Mouse (Mus musculus): ENCODE measurements around the gene Rrn3. TPM values are rescaled to one million over a fixed set of nuclear protein-coding genes. Genes with fewer than 3 reads are reported as not detected.
"Not testable (repeated sequence)": the region's sequence is repeated elsewhere in the genome, so short reads cannot be mapped to it uniquely, and the experiment has no call there.

The Rrn3 gene
- polyA plus RNA-seq, 1 experiment from 2014 or later, result 57.7 TPM

DNA sequence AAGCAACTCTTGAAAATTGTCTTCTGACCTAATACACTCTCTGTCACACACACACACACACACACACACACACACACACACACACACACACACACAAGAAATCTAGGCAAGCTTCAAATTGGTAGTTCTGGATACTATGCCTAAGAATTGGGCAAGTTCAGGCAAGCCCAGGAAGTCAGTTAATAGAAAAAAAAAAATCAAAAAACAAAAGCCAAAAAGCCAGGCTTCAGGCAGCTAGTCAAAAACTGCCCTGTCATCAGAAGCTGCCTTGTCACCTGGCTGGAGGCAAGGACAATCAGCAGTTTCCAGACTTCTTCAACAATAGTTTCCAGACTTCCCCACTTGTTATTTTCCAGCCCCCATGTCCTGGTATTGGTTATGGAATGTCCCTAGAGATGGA lies 14.1 kb upstream of the Rrn3 start:
- H3K9me3 ChIP-seq (ENCODE audit: control insufficient read depth, low read depth, low read length), result no peaks in the 10 kb centered on the region
- H3K36me3 ChIP-seq (ENCODE audit: control insufficient read depth, insufficient read depth, low read length), result no peaks in the 10 kb centered on the region
- no peak overlapping the region for H3K27ac ChIP-seq (ENCODE audit: low read length)
- no peak for ATAC-seq (ENCODE audit: insufficient number of reproducible peaks, insufficient read depth, low FRiP score, low read depth)
- no peak overlapping the region for H3K4me3 ChIP-seq (ENCODE audit: low read depth, low read length)
- no peak overlapping the region for H3K4me2 ChIP-seq (replicated peaks; ENCODE audit: low read depth, low read length)
- H3K27me3 ChIP-seq (ENCODE audit: control insufficient read depth, insufficient read depth, low read length), result no peaks in the 10 kb centered on the region
- H3K9ac ChIP-seq (replicated peaks; ENCODE audit: low read depth, low read length), result no peak overlapping the region
- no peaks in the 10 kb centered on the region for H3K4me1 ChIP-seq (ENCODE audit: control insufficient read depth, insufficient read depth, low read length)

DNA sequence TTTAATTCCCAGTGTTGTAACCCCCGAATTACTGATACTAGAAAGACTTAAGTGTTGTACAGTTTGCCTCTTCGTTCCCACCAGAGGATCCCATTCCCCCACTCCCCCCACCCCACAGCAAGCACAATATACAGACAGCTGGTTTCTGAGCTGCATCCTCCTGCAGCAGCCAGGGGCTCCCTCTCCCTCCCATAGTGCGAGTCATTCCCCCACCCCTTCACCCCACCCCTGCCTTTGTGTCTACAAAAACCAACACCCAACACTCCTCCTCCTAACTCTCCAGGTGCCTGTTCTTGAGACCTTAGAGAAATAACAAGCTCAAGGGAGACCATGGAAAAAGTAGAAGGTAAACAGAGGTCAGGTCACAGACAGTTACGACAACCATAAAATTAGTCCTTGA lies 8.9 kb upstream of the Rrn3 start:
- H3K27ac ChIP-seq (ENCODE audit: low read length); H3K36me3 ChIP-seq (ENCODE audit: control insufficient read depth, insufficient read depth, low read length); H3K4me3 ChIP-seq (ENCODE audit: low read depth, low read length); H3K4me2 ChIP-seq (replicated peaks; ENCODE audit: low read depth, low read length); H3K9me3 ChIP-seq (ENCODE audit: control insufficient read depth, low read depth, low read length); ATAC-seq (ENCODE audit: insufficient number of reproducible peaks, insufficient read depth, low FRiP score, low read depth); H3K4me1 ChIP-seq (ENCODE audit: control insufficient read depth, insufficient read depth, low read length); H3K9ac ChIP-seq (replicated peaks; ENCODE audit: low read depth, low read length); H3K27me3 ChIP-seq (ENCODE audit: control insufficient read depth, insufficient read depth, low read length): not testable (repeated sequence)
- 61% methylated on average over 4 of the region's 4 CpGs for WGBS

GRCm38 (mm10) chr16:13772051-13772450 lies 8.5 kb upstream of the Rrn3 start:
- not testable (repeated sequence) for H3K9ac ChIP-seq (replicated peaks; ENCODE audit: low read depth, low read length); H3K4me2 ChIP-seq (replicated peaks; ENCODE audit: low read depth, low read length); H3K4me3 ChIP-seq (ENCODE audit: low read depth, low read length); H3K36me3 ChIP-seq (ENCODE audit: control insufficient read depth, insufficient read depth, low read length); H3K27ac ChIP-seq (ENCODE audit: low read length); H3K27me3 ChIP-seq (ENCODE audit: control insufficient read depth, insufficient read depth, low read length); H3K4me1 ChIP-seq (ENCODE audit: control insufficient read depth, insufficient read depth, low read length); H3K9me3 ChIP-seq (ENCODE audit: control insufficient read depth, low read depth, low read length); ATAC-seq (ENCODE audit: insufficient number of reproducible peaks, insufficient read depth, low FRiP score, low read depth)
- 85% methylated on average over 5 of the region's 5 CpGs for WGBS

- not testable (repeated sequence) for H3K9me3 ChIP-seq (ENCODE audit: control insufficient read depth, low read depth, low read length); H3K27ac ChIP-seq (ENCODE audit: low read length); H3K36me3 ChIP-seq (ENCODE audit: control insufficient read depth, insufficient read depth, low read length); H3K4me1 ChIP-seq (ENCODE audit: control insufficient read depth, insufficient read depth, low read length); H3K4me2 ChIP-seq (replicated peaks; ENCODE audit: low read depth, low read length); H3K9ac ChIP-seq (replicated peaks; ENCODE audit: low read depth, low read length); H3K4me3 ChIP-seq (ENCODE audit: low read depth, low read length); H3K27me3 ChIP-seq (ENCODE audit: control insufficient read depth, insufficient read depth, low read length); ATAC-seq (ENCODE audit: insufficient number of reproducible peaks, insufficient read depth, low FRiP score, low read depth)
- WGBS, result 68% methylated on average over 2 of the region's 2 CpGs
Observed at GRCm38 (mm10) chr16:13774011-13774410, 6.5 kb upstream of the Rrn3 start.

- H3K4me2 ChIP-seq (replicated peaks; ENCODE audit: low read depth, low read length); ATAC-seq (ENCODE audit: insufficient number of reproducible peaks, insufficient read depth, low FRiP score, low read depth); H3K9ac ChIP-seq (replicated peaks; ENCODE audit: low read depth, low read length); H3K27ac ChIP-seq (ENCODE audit: low read length); H3K9me3 ChIP-seq (ENCODE audit: control insufficient read depth, low read depth, low read length); H3K4me3 ChIP-seq (ENCODE audit: low read depth, low read length); H3K27me3 ChIP-seq (ENCODE audit: control insufficient read depth, insufficient read depth, low read length); H3K36me3 ChIP-seq (ENCODE audit: control insufficient read depth, insufficient read depth, low read length); H3K4me1 ChIP-seq (ENCODE audit: control insufficient read depth, insufficient read depth, low read length): not testable (repeated sequence)
- WGBS, result 79% methylated on average over 3 of the region's 3 CpGs
Observed at GRCm38 (mm10) chr16:13774651-13775050, 5.9 kb upstream of the Rrn3 start.

DNA sequence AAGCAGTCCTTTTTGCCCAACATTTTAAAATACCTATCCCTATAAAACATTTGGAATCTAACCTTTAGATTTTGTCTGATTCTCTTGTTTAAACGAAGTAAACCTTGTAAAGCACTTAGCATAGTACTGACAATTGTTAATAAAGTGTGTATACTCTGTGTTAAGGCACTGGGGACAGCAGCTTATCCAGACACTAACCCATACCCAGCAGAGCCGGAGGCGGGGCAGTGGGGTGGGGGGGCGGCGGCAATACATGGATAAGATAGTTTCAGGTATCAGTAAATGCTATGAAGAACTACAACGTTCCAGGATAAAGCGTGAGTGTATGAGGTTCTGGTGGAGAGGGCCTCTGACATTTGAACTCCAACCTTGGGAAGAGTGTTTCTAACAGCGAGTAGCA lies 708 bp downstream of the Rrn3 start:
- Histone ChIP-seq H3K4me3 (ENCODE audit: low read depth, low read length) (peak overlapping the region; percentile 94), H3K4me2 (replicated peaks; ENCODE audit: low read depth, low read length) (peak overlapping the region; percentile 75), H3K9ac (replicated peaks; ENCODE audit: low read depth, low read length) (peak overlapping the region; percentile 84), H3K4me1 (ENCODE audit: control insufficient read depth, insufficient read depth, low read length) (peaks cover 7% of the 10 kb centered on the region), H3K27me3 (ENCODE audit: control insufficient read depth, insufficient read depth, low read length) (no peaks in the 10 kb centered on the region), H3K27ac (ENCODE audit: low read length) (peak overlapping the region; percentile 77; the same call in 1 of the 2 replicates), H3K36me3 (ENCODE audit: control insufficient read depth, insufficient read depth, low read length) (peaks cover 12% of the 10 kb centered on the region; the same call in 1 of the 2 replicates), H3K9me3 (ENCODE audit: control insufficient read depth, low read depth, low read length) (peaks cover 7% of the 10 kb centered on the region; the same call in 1 of the 2 replicates)
- WGBS, result 21% methylated on average over 8 of the region's 8 CpGs
- no peak for ATAC-seq (ENCODE audit: insufficient number of reproducible peaks, insufficient read depth, low FRiP score, low read depth)

GRCm38 (mm10) chr16:13785932-13786331 lies 5.4 kb downstream of the Rrn3 start:
- Histone ChIP-seq H3K9me3 (ENCODE audit: control insufficient read depth, low read depth, low read length) (no peaks in the 10 kb centered on the region), H3K9ac (replicated peaks; ENCODE audit: low read depth, low read length) (no peak overlapping the region), H3K27me3 (ENCODE audit: control insufficient read depth, insufficient read depth, low read length) (no peaks in the 10 kb centered on the region), H3K4me3 (ENCODE audit: low read depth, low read length) (no peak overlapping the region), H3K36me3 (ENCODE audit: control insufficient read depth, insufficient read depth, low read length) (peaks cover 48% of the 10 kb centered on the region), H3K27ac (ENCODE audit: low read length) (no peak overlapping the region), H3K4me2 (replicated peaks; ENCODE audit: low read depth, low read length) (no peak overlapping the region), H3K4me1 (ENCODE audit: control insufficient read depth, insufficient read depth, low read length) (peaks cover 7% of the 10 kb centered on the region)
- 89% methylated on average over 3 of the region's 3 CpGs for WGBS
- ATAC-seq (ENCODE audit: insufficient number of reproducible peaks, insufficient read depth, low FRiP score, low read depth), result no peak

- H3K27ac ChIP-seq (ENCODE audit: low read length); ATAC-seq (ENCODE audit: insufficient number of reproducible peaks, insufficient read depth, low FRiP score, low read depth); H3K9ac ChIP-seq (replicated peaks; ENCODE audit: low read depth, low read length); H3K4me3 ChIP-seq (ENCODE audit: low read depth, low read length); H3K27me3 ChIP-seq (ENCODE audit: control insufficient read depth, insufficient read depth, low read length); H3K4me2 ChIP-seq (replicated peaks; ENCODE audit: low read depth, low read length); H3K9me3 ChIP-seq (ENCODE audit: control insufficient read depth, low read depth, low read length); H3K4me1 ChIP-seq (ENCODE audit: control insufficient read depth, insufficient read depth, low read length): not testable (repeated sequence)
- WGBS, result 91% methylated on average over 2 of the region's 2 CpGs
- H3K36me3 ChIP-seq (ENCODE audit: control insufficient read depth, insufficient read depth, low read length), result peaks cover 78% of the 10 kb centered on the region
Observed at GRCm38 (mm10) chr16:13793441-13793840, 12.9 kb downstream of the Rrn3 start.

GRCm38 (mm10) chr16:13796746-13797175 lies 16.3 kb downstream of the Rrn3 start:
- Histone ChIP-seq H3K27ac (ENCODE audit: low read length) (no peak overlapping the region), H3K4me1 (ENCODE audit: control insufficient read depth, insufficient read depth, low read length) (no peaks in the 10 kb centered on the region), H3K4me2 (replicated peaks; ENCODE audit: low read depth, low read length) (no peak overlapping the region), H3K9me3 (ENCODE audit: control insufficient read depth, low read depth, low read length) (no peaks in the 10 kb centered on the region), H3K27me3 (ENCODE audit: control insufficient read depth, insufficient read depth, low read length) (no peaks in the 10 kb centered on the region), H3K36me3 (ENCODE audit: control insufficient read depth, insufficient read depth, low read length) (peaks cover 80% of the 10 kb centered on the region), H3K9ac (replicated peaks; ENCODE audit: low read depth, low read length) (no peak overlapping the region), H3K4me3 (ENCODE audit: low read depth, low read length) (no peak overlapping the region)
- WGBS, result 89% methylated on average over 5 of the region's 5 CpGs
- ATAC-seq (ENCODE audit: insufficient number of reproducible peaks, insufficient read depth, low FRiP score, low read depth), result no peak

Data from stomach, embryonic 14.5 days (tissue).